Mouse (Mus musculus): ENCODE data around the gene Cfap221.

Gene Cfap221

GRCm38 (mm10) chr1:119902551-119903230 lies 94.3 kb downstream of the Cfap221 start:
- DNase-seq (ENCODE audit: low read depth) = no peak

GRCm38 (mm10) chr1:119899195-119900123 lies 97.6 kb downstream of the Cfap221 start:
- no peak for DNase-seq (ENCODE audit: low read depth)

- peak; percentile 71 for DNase-seq (ENCODE audit: low read depth)
These were observed 102.1 kb downstream of the Cfap221 start for GRCm38 (mm10) chr1:119894936-119895335.

- DNase-seq (ENCODE audit: low read depth) = peak; percentile 11
These were observed 103.4 kb downstream of the Cfap221 start for GRCm38 (mm10) chr1:119893600-119893999.

GRCm38 (mm10) chr1:119892933-119893332 lies 104.1 kb downstream of the Cfap221 start:
- peak; percentile 47 for DNase-seq (ENCODE audit: low read depth)

DNA sequence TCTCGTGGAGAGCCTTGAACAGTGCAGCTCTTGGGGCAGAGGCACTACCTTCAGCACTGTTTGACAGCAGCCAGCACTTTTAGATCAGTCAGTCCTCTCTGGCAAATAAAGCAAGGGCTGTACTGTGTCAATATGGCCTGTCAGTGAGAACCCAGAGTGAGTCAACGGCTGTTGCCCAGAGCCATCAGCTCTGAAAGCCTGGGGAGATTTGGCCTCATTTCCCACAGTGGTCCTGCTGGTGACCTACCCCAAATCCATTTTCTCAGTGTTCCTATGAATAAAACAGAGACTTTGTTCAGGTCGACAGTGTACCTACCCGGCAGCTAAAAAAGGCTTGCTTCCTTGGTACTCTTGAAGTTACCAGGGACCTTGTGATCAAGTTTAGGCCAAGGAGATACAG lies 105.2 kb downstream of the Cfap221 start:
- no peak for DNase-seq (ENCODE audit: low read depth)

DNA sequence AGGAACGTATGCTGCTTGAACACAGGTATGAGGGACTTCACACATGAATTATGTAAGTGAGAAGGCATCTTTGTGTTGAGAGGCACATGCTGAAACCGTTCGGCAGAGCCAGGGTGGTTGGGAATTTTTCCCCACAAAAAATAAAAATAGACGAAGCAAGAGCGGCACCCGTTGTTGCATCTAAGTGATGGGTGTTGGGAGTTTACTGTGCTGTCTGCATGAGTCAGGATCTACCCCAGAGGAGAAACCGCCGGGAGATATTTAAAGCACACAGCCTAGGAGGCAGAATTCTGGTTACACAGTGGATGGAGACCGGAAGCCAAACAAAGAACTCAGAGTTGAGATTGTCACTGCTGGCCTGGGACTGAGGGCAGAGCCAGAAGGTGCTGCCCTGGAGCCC lies 105.9 kb downstream of the Cfap221 start:
- DNase-seq (ENCODE audit: low read depth) = no peak

DNA sequence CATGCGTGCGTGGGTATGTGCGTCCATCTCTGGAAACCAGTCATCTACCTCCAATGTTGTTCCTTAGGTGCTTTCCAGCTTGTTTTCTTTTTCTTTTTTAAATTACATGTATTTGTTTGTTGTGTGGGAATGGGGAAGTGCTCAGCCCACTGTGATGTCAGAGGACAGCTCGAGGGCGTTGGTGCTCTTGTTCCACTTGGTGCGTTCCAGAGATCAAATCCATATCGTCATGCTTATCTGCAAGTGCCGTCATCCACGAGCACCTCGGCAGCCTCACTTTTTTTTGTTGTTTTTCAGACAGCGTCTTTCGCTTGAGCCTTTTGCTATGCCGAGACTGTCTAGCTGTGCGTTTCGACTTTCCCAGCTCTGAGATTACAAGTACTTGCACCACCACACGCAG lies 107.7 kb downstream of the Cfap221 start:
- no peak for DNase-seq (ENCODE audit: low read depth)

GRCm38 (mm10) chr1:119886320-119886719 lies 110.7 kb downstream of the Cfap221 start:
- no peak for DNase-seq (ENCODE audit: low read depth)

- no peak for DNase-seq (ENCODE audit: low read depth)
These were observed 112.8 kb downstream of the Cfap221 start for GRCm38 (mm10) chr1:119884272-119884671.

GRCm38 (mm10) chr1:119878909-119879308 lies 118.1 kb downstream of the Cfap221 start:
- no peak for DNase-seq (ENCODE audit: low read depth)

- DNase-seq (ENCODE audit: low read depth) = no peak
These were observed 119.6 kb downstream of the Cfap221 start for GRCm38 (mm10) chr1:119877469-119877868.
